Mouse (Mus musculus) liver (tissue): ENCODE results near the gene Nobox.

ENCODE experiments used
- DNase-seq: peaks from one replicate; pipeline ENCODE4 v3.0.0-alpha.2; 2020; ENCODE audit warnings: mixed read lengths

Nobox gene

GRCm38 (mm10) chr6:43309454-43309853 is at the start of gene Nobox:
TSS of gene Nobox (minus strand) at chr6:43309554.
- no peak for DNase-seq

DNA sequence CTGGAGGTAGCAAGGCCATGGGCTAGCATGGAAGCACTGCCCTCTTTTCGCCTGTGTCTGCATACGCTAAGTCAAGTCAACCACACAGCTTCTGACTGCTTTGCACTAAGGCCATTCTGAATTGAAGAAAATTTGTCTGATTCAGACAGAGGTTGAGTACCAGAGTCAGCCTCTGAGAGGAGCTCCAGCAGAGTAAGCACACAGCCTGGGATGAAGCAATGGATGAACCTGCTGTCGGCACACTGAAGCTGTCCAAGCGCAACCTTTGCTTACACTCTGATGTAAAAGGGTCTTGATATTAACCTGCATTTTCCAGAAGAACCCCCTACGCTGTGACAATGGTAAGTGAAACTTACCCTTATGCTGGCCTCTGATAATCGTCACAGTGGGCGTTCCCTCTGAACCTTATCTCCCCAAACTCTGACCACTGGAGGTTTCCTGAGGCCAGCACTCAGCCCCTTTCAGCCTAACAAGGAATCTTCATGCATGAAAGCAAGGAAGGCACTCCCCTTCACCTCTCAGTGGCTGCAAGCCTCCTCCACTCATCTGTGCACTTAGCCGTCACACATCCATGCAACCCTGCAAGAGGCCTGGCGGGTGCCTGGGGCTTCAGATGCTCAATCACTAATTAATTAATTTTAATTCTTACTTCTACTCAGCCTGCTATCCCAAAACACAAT is 45.3 kb upstream of the Nobox start:
- peak; percentile 39 for DNase-seq

GRCm38 (mm10) chr6:43353446-43353845 is 44.1 kb upstream of the Nobox start:
- DNase-seq: no peak

DNA sequence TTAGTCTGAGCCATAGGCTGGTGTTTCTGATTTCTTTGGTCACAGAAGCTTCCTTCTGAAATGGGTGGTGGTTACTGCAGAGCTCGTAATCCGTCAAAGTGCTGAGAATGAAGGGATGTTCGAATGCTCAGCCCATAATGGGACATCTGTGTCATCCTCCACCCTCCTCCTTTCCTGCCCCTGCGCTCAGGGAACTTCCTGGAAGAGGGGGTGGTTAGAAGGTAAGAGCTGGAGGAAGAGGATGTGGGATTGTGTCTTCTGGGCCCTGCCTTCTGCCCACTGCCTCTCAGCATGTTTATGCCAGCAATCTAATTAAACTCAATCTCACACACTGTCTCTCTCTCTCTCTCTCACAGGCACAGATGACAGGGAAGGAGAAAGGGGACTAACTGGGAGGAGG is 39.7 kb upstream of the Nobox start:
- no peak for DNase-seq

DNA sequence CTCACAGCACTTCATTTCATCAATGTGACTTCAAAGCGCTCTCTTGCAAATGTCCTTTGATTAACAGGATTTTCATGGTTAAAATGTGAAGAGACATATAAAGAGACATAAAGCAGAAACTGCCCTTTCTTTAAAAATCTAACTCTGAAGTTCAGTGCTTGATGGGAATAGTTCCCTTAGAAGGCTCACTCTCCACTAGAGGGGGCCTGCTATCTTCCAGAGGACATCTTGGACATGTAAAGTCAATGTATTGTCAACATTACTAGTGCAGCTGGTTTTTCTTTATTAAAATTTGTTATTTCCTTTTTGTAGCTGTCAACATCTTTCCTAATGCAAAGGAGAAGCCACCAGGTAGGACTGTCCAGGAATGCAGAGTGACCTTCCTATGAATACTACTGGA is 38.3 kb upstream of the Nobox start:
- DNase-seq: no peak

DNA sequence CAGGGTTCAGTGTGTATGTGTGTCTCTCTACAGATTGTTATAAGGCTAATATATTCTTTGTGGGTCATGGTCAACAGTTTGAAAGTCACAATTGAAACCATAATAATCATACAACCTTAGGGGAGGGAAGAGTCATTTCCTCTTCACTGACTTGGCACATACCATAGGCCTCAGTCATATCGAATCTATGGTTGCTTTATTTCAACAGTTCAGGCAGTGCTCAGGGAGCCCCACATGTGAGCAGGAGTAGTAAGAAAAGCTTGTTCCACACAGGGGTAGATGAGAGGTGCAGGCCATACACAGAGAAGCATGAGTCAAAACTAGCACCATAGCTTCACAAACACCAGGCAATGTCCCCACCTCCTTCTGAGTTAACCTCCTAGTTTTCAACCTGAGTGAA is 33.7 kb upstream of the Nobox start:
- DNase-seq: no peak

- DNase-seq: no peak
These were observed 33.0 kb upstream of the Nobox start for GRCm38 (mm10) chr6:43342386-43342785.

DNA sequence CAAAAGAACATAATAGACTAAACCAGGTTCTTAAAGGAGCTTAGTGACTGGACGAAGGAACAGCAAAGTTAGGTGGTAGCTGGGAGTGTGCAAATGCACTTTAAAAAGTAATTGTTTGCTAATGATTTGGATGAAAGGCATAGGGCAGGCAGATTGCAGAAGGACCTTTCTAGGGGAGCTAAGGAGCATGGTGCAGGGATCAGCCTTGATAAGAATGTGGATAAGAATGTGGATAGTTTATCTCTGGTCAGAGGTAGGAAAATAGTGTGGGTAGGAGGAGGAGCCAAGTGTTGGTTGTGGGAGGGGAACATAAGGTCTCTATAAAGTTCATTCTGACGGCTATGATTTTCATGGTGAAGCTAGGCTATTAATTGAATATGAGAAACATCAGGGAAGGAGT is 29.4 kb upstream of the Nobox start:
- no peak for DNase-seq

- DNase-seq: no peak
These were observed 28.2 kb upstream of the Nobox start for GRCm38 (mm10) chr6:43337491-43337961.

DNA sequence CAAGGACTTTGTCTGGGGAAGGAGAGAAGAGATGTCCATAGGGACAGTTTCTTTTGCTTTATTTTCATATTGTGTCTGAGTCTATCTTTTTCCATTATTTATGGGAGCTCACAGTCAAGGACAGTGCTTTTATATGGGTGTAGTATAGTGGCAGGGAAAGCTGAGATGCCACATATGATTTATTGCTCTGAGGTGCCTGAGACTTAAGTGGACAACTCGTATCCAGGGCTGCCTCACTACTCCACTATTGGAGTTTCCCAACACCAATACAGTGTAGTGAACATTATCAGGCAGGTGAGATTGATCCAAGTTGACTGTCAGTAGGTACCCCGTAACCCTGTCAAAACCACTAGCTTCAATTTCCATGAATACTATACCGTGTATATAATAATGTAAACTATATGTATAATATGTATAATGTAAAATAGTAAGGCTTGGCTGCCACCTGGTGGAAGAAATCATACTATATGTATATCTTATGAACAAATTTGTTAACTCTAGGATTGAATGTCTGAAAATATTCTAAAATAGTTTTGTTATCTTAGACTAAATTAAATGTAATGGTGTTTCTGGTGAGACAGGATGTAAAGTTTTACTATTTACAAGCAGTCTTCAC is 26.4 kb upstream of the Nobox start:
- no peak for DNase-seq

- no peak for DNase-seq
These were observed 24.1 kb upstream of the Nobox start for GRCm38 (mm10) chr6:43333479-43333878.

DNA sequence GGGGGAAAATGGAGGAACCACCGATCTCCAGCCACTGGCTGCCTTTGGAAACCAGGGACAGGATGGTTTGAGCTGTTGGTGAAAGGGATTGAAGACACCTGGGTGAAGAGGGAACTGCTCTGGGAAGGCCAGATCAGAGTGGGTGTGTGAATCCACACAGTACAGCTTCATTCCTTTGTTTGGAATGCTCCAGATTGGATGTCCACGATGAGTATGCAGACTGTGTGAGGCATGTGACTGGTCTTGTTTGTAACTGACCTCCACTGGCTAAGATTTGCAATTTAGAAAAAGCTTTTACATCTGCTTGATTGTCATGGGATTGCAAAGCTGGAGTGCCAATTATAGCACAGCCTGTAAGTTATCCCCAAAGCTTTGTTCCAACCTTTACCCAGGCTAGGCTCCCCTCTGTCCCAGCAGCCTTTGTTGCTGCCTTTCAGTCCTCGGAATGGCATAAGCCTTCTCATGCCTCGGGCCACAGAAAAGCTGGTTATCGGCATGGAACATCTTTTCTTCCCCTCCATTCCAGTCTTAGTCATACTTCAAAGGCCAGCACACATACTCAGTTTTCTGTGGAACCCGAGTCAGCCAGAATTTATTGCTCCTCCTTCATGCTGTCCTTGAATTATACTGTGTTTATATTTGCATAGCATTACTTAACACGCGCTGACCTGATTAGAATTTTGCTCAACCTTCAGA is 3.8 kb upstream of the Nobox start:
- DNase-seq: no peak

DNA sequence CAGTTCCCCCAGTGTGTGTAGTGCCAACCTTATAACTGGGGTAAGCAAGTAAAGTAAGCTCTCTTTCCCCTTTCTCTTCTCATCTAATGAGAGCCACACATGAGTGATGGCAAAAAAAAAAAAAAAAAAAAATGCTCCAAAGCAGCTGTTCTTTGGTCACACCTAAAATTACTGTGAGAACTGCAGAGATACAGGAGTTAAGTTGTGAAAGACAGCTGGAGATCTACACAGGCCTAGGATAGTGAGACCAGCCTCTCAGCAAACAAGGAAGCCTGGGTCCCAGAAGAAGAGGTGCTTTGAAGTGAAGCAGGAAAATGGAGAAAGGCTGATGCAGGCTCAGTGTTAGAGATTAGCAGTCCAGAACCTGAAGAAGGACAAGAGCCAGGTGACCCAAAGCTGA is 3.2 kb upstream of the Nobox start:
- no peak for DNase-seq

- DNase-seq: no peak
These were observed 717 bp upstream of the Nobox start for GRCm38 (mm10) chr6:43310071-43310470.

- DNase-seq: no peak
These were observed 11.9 kb downstream of the Nobox start for GRCm38 (mm10) chr6:43297508-43297850.

DNA sequence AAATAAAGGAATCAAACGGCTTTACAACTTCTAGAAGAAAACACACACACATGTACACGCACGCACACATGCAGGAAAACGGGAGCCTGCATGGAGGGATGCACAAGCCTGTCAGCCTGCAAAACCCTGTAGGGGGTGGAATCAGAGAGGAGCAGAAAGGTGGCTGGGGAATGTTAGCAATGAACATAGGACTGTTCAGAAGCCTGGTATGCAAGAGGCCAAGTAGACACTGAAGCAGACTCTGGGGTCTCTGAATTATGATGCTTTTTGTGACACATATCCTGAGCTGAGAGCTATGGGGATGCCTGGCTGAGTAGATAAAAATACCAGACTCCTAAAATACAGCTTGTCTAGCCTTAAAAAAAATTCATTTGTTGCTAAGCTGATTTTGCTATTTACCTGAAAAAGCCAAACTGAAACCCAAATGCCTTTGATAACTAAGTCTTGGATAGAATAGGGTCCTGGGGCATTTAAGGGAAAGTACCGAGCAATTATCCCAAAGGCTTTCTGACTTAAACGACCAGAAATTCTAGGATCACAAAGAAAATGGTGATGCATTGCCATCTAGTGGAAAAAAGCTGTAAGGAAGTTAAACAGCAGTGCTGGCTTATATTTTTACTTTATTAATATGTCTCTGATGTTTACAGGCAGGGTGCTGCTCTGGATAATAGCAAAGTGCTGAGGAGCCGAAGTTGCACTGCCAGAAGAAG is 12.4 kb downstream of the Nobox start:
- DNase-seq: no peak

GRCm38 (mm10) chr6:43295908-43296307 is 13.4 kb downstream of the Nobox start:
- peak; percentile 14 for DNase-seq

GRCm38 (mm10) chr6:43293175-43293574 is 16.2 kb downstream of the Nobox start:
- DNase-seq: no peak

- DNase-seq: no peak
These were observed 16.8 kb downstream of the Nobox start for GRCm38 (mm10) chr6:43292471-43293076.

DNA sequence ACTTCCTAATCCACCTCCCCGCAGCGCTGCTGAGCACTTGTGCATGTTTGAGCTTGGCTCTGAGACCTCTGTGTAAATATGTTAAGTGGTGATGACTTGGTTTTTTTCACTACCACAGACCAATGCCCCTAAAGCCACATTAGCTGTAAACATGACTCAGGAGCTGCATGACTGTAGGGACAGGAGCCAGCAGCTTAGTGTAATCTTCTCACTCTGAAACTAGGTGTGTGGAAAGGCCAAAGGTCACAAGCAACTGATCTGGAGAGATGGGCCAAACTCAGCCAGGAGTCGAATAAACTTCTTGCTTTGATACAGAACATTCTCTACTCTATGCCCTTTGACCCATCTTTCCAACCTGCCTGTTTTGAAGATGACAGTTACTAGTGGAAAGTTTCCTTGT is 17.3 kb downstream of the Nobox start:
- DNase-seq: no peak

DNA sequence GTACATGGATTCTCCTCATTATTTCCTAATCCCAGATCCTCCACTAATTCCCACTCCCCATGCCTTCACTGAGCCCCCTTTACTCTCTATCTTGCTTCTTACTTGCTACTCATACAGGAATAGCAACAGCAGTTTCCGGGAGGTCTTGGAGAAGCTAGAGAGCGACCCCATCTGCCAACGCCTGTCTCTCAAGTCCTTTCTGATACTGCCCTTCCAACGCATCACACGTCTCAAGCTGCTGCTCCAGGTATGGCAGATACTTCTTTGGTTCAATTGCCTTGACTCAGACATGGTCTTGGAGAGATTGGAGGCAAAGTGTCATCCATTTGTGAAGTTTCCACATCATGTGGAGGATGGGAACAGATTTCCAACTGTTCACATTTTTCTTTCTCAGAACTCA is 28.9 kb downstream of the Nobox start:
- DNase-seq: no peak

DNA sequence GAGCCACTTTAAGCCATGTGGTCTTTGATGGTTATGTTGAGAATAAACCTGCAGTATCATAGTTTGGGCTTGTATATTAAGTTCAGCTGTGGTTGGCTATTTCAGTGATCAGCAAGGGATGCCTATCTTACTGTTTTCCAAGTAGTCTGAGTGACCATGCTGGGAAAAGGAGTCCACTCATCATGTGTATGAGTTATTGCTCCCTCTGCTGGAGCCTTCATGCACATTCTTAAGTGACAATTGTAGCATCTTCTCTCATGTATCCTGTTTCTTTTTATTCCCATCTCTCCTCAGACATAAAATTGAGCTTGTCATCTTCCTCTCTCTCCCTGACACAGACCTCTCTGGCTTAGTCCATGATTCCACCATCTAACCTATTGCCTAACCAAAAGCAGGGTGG is 31.1 kb downstream of the Nobox start:
- DNase-seq: no peak

- no peak for DNase-seq
These were observed 35.2 kb downstream of the Nobox start for GRCm38 (mm10) chr6:43274123-43274522.
